Mouse (Mus musculus): ENCODE data around the gene Dnmt3b. TPM values are rescaled to one million over a fixed set of nuclear protein-coding genes. Genes with fewer than 3 reads are reported as not detected.

Dnmt3b gene
- polyA plus RNA-seq, 1 experiment from 2014 or later, result 3.7 TPM

DNA sequence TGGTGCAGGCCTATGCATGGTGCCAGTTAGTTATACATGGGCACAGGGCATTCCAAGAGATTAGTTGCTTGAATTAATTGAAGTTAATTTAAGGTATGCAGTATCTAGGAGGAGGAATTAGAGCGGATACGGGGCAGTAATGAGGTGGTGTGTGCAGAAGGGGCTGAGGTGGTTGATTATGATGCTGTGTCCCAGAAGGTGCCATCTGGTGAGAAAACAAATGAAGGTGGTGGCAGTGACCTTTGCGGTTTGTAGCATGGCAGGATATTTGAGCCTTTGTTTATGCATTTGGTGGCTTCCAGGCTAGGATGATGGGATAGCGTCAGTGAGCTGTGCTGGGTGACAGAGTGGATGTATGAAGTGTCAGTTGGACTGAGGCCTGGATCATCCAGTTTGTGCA, 76.0 kb downstream of the Dnmt3b start:
- Histone ChIP-seq H3K9ac (replicated peaks) (no peak overlapping the region), H3K4me3 (no peak overlapping the region), H3K27me3 (no peaks in the 10 kb centered on the region), H3K27ac (replicated peaks) (no peak overlapping the region), H3K36me3 (no peaks in the 10 kb centered on the region), H3K4me1 (no peaks in the 10 kb centered on the region), H3K4me2 (replicated peaks) (no peak overlapping the region), H3K9me3 (no peaks in the 10 kb centered on the region; the same call in 1 of the 2 replicates)
- 71% methylated on average over 4 of the region's 4 CpGs for WGBS
- ATAC-seq (replicated peaks), result no peak

- no peak overlapping the region for H3K9ac ChIP-seq (replicated peaks)
- 85% methylated on average over 4 of the region's 4 CpGs for WGBS
- H3K4me2 ChIP-seq (replicated peaks), result no peak overlapping the region
- H3K4me1 ChIP-seq, result no peaks in the 10 kb centered on the region
- H3K36me3 ChIP-seq, result no peaks in the 10 kb centered on the region
- no peaks in the 10 kb centered on the region for H3K27me3 ChIP-seq
- H3K9me3 ChIP-seq, result no peaks in the 10 kb centered on the region
- H3K4me3 ChIP-seq, result no peak overlapping the region
- no peak for ATAC-seq (replicated peaks)
- no peak overlapping the region for H3K27ac ChIP-seq (replicated peaks)
Measured at GRCm38 (mm10) chr2:153734033-153734432, 84.8 kb downstream of the Dnmt3b start.

Other genes with a start within 250 kb of the Dnmt3b start
- not detected in 2 replicates for gene 4930404H24Rik, start 156.7 kb upstream of the Dnmt3b start, polyA plus RNA-seq (2015; fragmentation: Nextera tagmentation; extraction: Ambion mirVana)
- 44.1 and 44.8 TPM in 2 replicates for gene Nol4l, start 119.5 kb upstream of the Dnmt3b start, polyA plus RNA-seq (2015; fragmentation: Nextera tagmentation; extraction: Ambion mirVana)
- 98.7 and 104 TPM in 2 replicates for gene Commd7, start 16.7 kb upstream of the Dnmt3b start, polyA plus RNA-seq (2015; fragmentation: Nextera tagmentation; extraction: Ambion mirVana)
- not detected in 2 replicates for gene Dnmt3c, start 47.2 kb downstream of the Dnmt3b start, polyA plus RNA-seq (2015; fragmentation: Nextera tagmentation; extraction: Ambion mirVana)
- 399 and 423 TPM in 2 replicates for gene Mapre1, start 91.8 kb downstream of the Dnmt3b start, polyA plus RNA-seq (2015; fragmentation: Nextera tagmentation; extraction: Ambion mirVana)
- gene Efcab8, start 130.5 kb downstream of the Dnmt3b start, polyA plus RNA-seq (2015; fragmentation: Nextera tagmentation; extraction: Ambion mirVana), result not detected in 2 replicates
- not detected in 2 replicates for gene Sun5, start 221.6 kb downstream of the Dnmt3b start, polyA plus RNA-seq (2015; fragmentation: Nextera tagmentation; extraction: Ambion mirVana)
- gene Bpifb2, start 225.6 kb downstream of the Dnmt3b start, polyA plus RNA-seq (2015; fragmentation: Nextera tagmentation; extraction: Ambion mirVana), result not detected in 2 replicates